8 mouse cellular contexts compared by ENCODE assay signal in the genomic region with DNA sequence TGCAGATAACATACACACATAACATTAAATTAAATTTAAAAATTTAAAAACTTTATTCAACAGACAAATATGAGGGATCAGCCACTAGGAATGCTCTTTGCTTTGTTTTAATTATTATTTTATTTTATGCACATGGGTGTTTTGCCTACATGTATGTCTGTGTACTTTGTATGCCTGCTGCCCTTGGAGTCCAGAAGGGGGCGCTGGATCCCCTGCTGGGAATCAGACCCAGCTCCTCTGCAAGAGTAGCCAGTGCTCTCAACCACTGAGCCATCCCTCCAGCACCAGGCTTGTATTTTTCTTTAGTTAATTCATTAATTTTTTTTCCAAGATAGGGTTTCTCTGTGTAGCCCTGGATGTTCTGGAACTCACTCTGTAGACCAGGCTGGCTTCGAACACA.
DNase-seq lines count a peak whose midpoint lies in the region.

No protein-coding gene starts in this region.

- peak; percentile 20 to 38 for DNase-seq in cerebellum, postnatal 14 days
- DNase-seq in cerebellum, adult 9-10 months = no peak
- DNase-seq in right cerebral cortex, postnatal 4 days = peak; percentile 13
- no peak for DNase-seq in right cerebral cortex, adult 2 months (ENCODE audit: low spot score in 2 of 2)
- DNase-seq in induced T-regulatory cell, adult 2 months (ENCODE audit: low read depth) = peak; percentile 58
- DNase-seq in retina, postnatal 7 days (ENCODE audit: low read depth, low spot score) = peak; percentile 31
- DNase-seq in layer of hippocampus, postnatal 25 days (ENCODE audit: extremely low spot score in 1 of 2, low spot score in 1 of 2) = no peak
- DNase-seq in frontal cortex, postnatal 36 days (ENCODE audit: low spot score in 2 of 2) = no peak

Comparison
In these comparisons a context has a peak if more than half of its experiments do, and no peak if none do; other contexts are left out.
1. DNase-seq: peak in cerebellum, postnatal 14 days (2 of 2), right cerebral cortex, postnatal 4 days (single experiment), induced T-regulatory cell, adult 2 months (single experiment) and retina, postnatal 7 days (single experiment); none in cerebellum, adult 9-10 months (single experiment), right cerebral cortex, adult 2 months (0 of 2), layer of hippocampus, postnatal 25 days (0 of 2) and frontal cortex, postnatal 36 days (0 of 2).